Mouse (Mus musculus) forebrain, embryonic 16.5 days (tissue): Measurements from ENCODE around the gene Mill2. TPM values are rescaled to one million over a fixed set of nuclear protein-coding genes. Genes with fewer than 3 reads are reported as not detected.
A peak's percentile ranks its signal among the peaks of the same experiment; 100 is the strongest.
"Not testable (repeated sequence)": the region's sequence is repeated elsewhere in the genome, so short reads cannot be mapped to it uniquely, and the experiment has no call there.

Source experiments
- ATAC-seq: fragments of 200-750 bp; cut with Nextera tagmentation; 2 replicates; pipeline ENCODE4 v1.8.0; 2017; ENCODE audit warnings: mild to moderate bottlenecking, moderate library complexity
- H3K27ac ChIP-seq: fragments of 300-500 bp; sonication (generic); 2 replicates; pipeline ENCODE4 v1.5.1; 2014; ENCODE audit warnings: low read length, control low read depth
- H3K27me3 ChIP-seq: fragments of 300-500 bp; sonication (generic); replicated peaks from 2 replicates; pipeline ENCODE4 v1.6.1; 2014; ENCODE audit warnings: low read length; ENCODE audit not compliant: control insufficient read depth, insufficient read depth
- H3K36me3 ChIP-seq: fragments of 300-500 bp; sonication (generic); 2 replicates; pipeline ENCODE4 v1.6.1; 2014; ENCODE audit not compliant: control insufficient read depth, insufficient read depth
- H3K4me1 ChIP-seq: fragments of 300-500 bp; sonication (generic); replicated peaks from 2 replicates; pipeline ENCODE4 v1.6.1; 2014; ENCODE audit warnings: low read length; ENCODE audit not compliant: control insufficient read depth, insufficient read depth
- H3K4me2 ChIP-seq: fragments of 300-500 bp; sonication (generic); 2 replicates; pipeline ENCODE4 v1.6.1; 2014; ENCODE audit warnings: mild to moderate bottlenecking, low read length, control low read depth
- H3K4me3 ChIP-seq: fragments of 300-500 bp; sonication (generic); replicated peaks from 2 replicates; pipeline ENCODE4 v1.5.1; 2014; ENCODE audit warnings: mild to moderate bottlenecking, low read length, control low read depth
- H3K9ac ChIP-seq: fragments of 300-500 bp; sonication (generic); replicated peaks from 2 replicates; pipeline ENCODE4 v1.6.1; 2014; ENCODE audit warnings: low read depth, low read length, control low read depth
- H3K9me3 ChIP-seq: fragments of 300-500 bp; sonication (generic); 2 replicates; pipeline ENCODE4 v1.6.1; 2016; ENCODE audit warnings: low read length; ENCODE audit not compliant: control insufficient read depth
- WGBS: fragments of 180-500 bp; shearing (Covaris S2); extraction: QIAGEN DNeasy Blood & Tissue Kit; methylation state at CpG from one replicate; pipeline ENCODE4 v1.1.7; 2014; 5-methylcytosine and 5-hydroxymethylcytosine counted together
- polyA plus RNA-seq: library from polyadenylated mRNA; unstranded; fragments of >200 nt; fragmentation: Nextera tagmentation; extraction: Ambion mirVana; gene quantifications from 2 replicates; pipeline ENCODE4 v1.2.1, GENCODE M21; 2015

The Mill2 gene
- polyA plus RNA-seq: 0.30 and 0.46 TPM in 2 replicates

- Histone ChIP-seq H3K9ac (peak within 1 kb of the TSS; percentile 42), H3K36me3 (no peaks in the 10 kb centered on the region), H3K4me1 (peaks cover 4% of the 10 kb centered on the region; the same call in 1 of the 2 replicates), H3K27me3 (no peaks in the 10 kb centered on the region), H3K4me3 (peak within 1 kb of the TSS; percentile 35), H3K4me2 (peak within 1 kb of the TSS; percentile 50), H3K9me3 (no peaks in the 10 kb centered on the region), H3K27ac (peak within 1 kb of the TSS; percentile 53; the same call in 1 of the 2 replicates)
- ATAC-seq: 0 out of 2 replicates have a peak, but pooled peaks have one; percentile 20
- WGBS: 24% methylated on average over 3 of the region's 3 CpGs
Observed at GRCm38 (mm10) chr7:18839865-18840264, at the start of gene Mill2. Mill2 (plus strand) TSS chr7:18839966.

GRCm38 (mm10) chr7:18790671-18791070 is 49.1 kb upstream of the Mill2 start:
- H3K4me1 ChIP-seq, H3K4me3 ChIP-seq, H3K9me3 ChIP-seq, ATAC-seq, H3K36me3 ChIP-seq, H3K27me3 ChIP-seq, H3K27ac ChIP-seq, H3K4me2 ChIP-seq, H3K9ac ChIP-seq: not testable (repeated sequence)

GRCm38 (mm10) chr7:18798420-18798819 is 41.3 kb upstream of the Mill2 start, which contains the start of gene Psg19:
Psg19 (minus strand) TSS chr7:18798520.
- no peak within 1 kb of the TSS for H3K27ac ChIP-seq
- H3K4me3 ChIP-seq: no peak within 1 kb of the TSS
- H3K27me3 ChIP-seq: no peaks in the 10 kb centered on the region; the same call in 1 of the 2 replicates
- H3K9me3 ChIP-seq: no peaks in the 10 kb centered on the region
- no peak within 1 kb of the TSS for H3K4me2 ChIP-seq
- no peaks in the 10 kb centered on the region for H3K4me1 ChIP-seq
- ATAC-seq: no peak
- no peaks in the 10 kb centered on the region for H3K36me3 ChIP-seq
- H3K9ac ChIP-seq: no peak within 1 kb of the TSS
- WGBS: 97% methylated on average over 1 of the region's 1 CpGs

- no peak for ATAC-seq
- no peak overlapping the region for H3K9ac ChIP-seq
- 41% methylated on average over 3 of the region's 3 CpGs for WGBS
- no peaks in the 10 kb centered on the region for H3K9me3 ChIP-seq
- no peaks in the 10 kb centered on the region; the same call in 1 of the 2 replicates for H3K27me3 ChIP-seq
- no peak overlapping the region for H3K4me3 ChIP-seq
- H3K4me1 ChIP-seq: no peaks in the 10 kb centered on the region
- no peak overlapping the region for H3K4me2 ChIP-seq
- H3K27ac ChIP-seq: no peak overlapping the region
- H3K36me3 ChIP-seq: no peaks in the 10 kb centered on the region
Observed at GRCm38 (mm10) chr7:18799129-18799528, 40.6 kb upstream of the Mill2 start.

GRCm38 (mm10) chr7:18803526-18803925 is 36.2 kb upstream of the Mill2 start:
- Histone ChIP-seq H3K9ac (no peak overlapping the region), H3K4me2 (no peak overlapping the region), H3K36me3 (no peaks in the 10 kb centered on the region), H3K27ac (no peak overlapping the region), H3K9me3 (no peaks in the 10 kb centered on the region), H3K4me1 (no peaks in the 10 kb centered on the region), H3K4me3 (no peak overlapping the region), H3K27me3 (no peaks in the 10 kb centered on the region; the same call in 1 of the 2 replicates)
- no peak for ATAC-seq

- Histone ChIP-seq H3K27ac (no peak overlapping the region), H3K4me2 (no peak overlapping the region), H3K36me3 (no peaks in the 10 kb centered on the region), H3K9me3 (no peaks in the 10 kb centered on the region), H3K9ac (no peak overlapping the region), H3K4me3 (no peak overlapping the region), H3K4me1 (no peaks in the 10 kb centered on the region), H3K27me3 (no peaks in the 10 kb centered on the region)
- no peak for ATAC-seq
- 86% methylated on average over 9 of the region's 9 CpGs for WGBS
Observed at GRCm38 (mm10) chr7:18818301-18818700, 21.5 kb upstream of the Mill2 start.

- no peak for ATAC-seq
- H3K27ac ChIP-seq: no peak within 1 kb of the TSS
- H3K36me3 ChIP-seq: no peaks in the 10 kb centered on the region
- H3K27me3 ChIP-seq: no peaks in the 10 kb centered on the region
- no peak within 1 kb of the TSS for H3K9ac ChIP-seq
- H3K9me3 ChIP-seq: no peaks in the 10 kb centered on the region
- no peak within 1 kb of the TSS for H3K4me3 ChIP-seq
- no peaks in the 10 kb centered on the region for H3K4me1 ChIP-seq
- 76% methylated on average over 3 of the region's 3 CpGs for WGBS
- H3K4me2 ChIP-seq: no peak within 1 kb of the TSS
Observed at GRCm38 (mm10) chr7:18821507-18821906, 18.3 kb upstream of the Mill2 start, which contains the start of gene Psg17. Psg17 (minus strand) TSS chr7:18821607.

GRCm38 (mm10) chr7:18827792-18828546 is 11.8 kb upstream of the Mill2 start:
- H3K36me3 ChIP-seq: no peaks in the 10 kb centered on the region
- no peak overlapping the region for H3K27ac ChIP-seq
- no peak overlapping the region for H3K9ac ChIP-seq
- H3K4me2 ChIP-seq: no peak overlapping the region
- no peak for ATAC-seq
- no peaks in the 10 kb centered on the region for H3K4me1 ChIP-seq
- H3K9me3 ChIP-seq: no peaks in the 10 kb centered on the region
- H3K27me3 ChIP-seq: no peaks in the 10 kb centered on the region
- no peak overlapping the region for H3K4me3 ChIP-seq
- WGBS: 64% methylated on average over 26 of the region's 26 CpGs

GRCm38 (mm10) chr7:18828592-18828991 is 11.2 kb upstream of the Mill2 start:
- no peaks in the 10 kb centered on the region for H3K4me1 ChIP-seq
- H3K9ac ChIP-seq: no peak overlapping the region
- no peak for ATAC-seq
- H3K4me2 ChIP-seq: no peak overlapping the region
- no peaks in the 10 kb centered on the region for H3K9me3 ChIP-seq
- no peaks in the 10 kb centered on the region for H3K27me3 ChIP-seq
- H3K27ac ChIP-seq: no peak overlapping the region
- H3K36me3 ChIP-seq: no peaks in the 10 kb centered on the region
- WGBS: 60% methylated on average over 9 of the region's 9 CpGs
- H3K4me3 ChIP-seq: no peak overlapping the region
